Mouse (Mus musculus) liver, adult 2 months (tissue): Measurements from ENCODE around the gene Arl3. TPM values are rescaled to one million over a fixed set of nuclear protein-coding genes. Genes with fewer than 3 reads are reported as not detected.

Experiments used
- DNase-seq: peaks from one replicate; pipeline ENCODE4 v3.0.0-alpha.2; 2011; ENCODE audit warnings: low read depth, low spot score; ENCODE audit errors: extremely low read depth
- H3K27ac ChIP-seq: fragments of 200-500 bp; replicated peaks from 2 replicates; pipeline ENCODE4 v1.5.1; 2012; ENCODE audit warnings: low read depth, mild to moderate bottlenecking, control low read depth, inconsistent platforms, low read length; ENCODE audit not compliant: insufficient read depth
- H3K27me3 ChIP-seq: fragments of 200-500 bp; 2 replicates; pipeline ENCODE4 v1.6.1; 2012; ENCODE audit warnings: mild to moderate bottlenecking, moderate library complexity, low read length, inconsistent platforms; ENCODE audit not compliant: control insufficient read depth, insufficient read depth
- H3K36me3 ChIP-seq: fragments of 200-500 bp; 2 replicates; pipeline ENCODE4 v1.6.1; 2012; ENCODE audit warnings: low read length, inconsistent platforms; ENCODE audit not compliant: control insufficient read depth, insufficient read depth
- H3K4me1 ChIP-seq: fragments of 200-500 bp; 2 replicates; pipeline ENCODE4 v1.6.1; 2011; ENCODE audit warnings: low read length; ENCODE audit not compliant: control insufficient read depth, insufficient read depth
- H3K4me3 ChIP-seq: fragments of 200-500 bp; 2 replicates; pipeline ENCODE4 v1.5.1; 2011; ENCODE audit warnings: low read depth, mild to moderate bottlenecking, control low read depth, low read length, moderate library complexity; ENCODE audit not compliant: insufficient read depth
- H3K79me2 ChIP-seq: fragments of 200-500 bp; 2 replicates; pipeline ENCODE4 v1.6.1; 2012; ENCODE audit warnings: inconsistent platforms, mild to moderate bottlenecking, low read length, moderate library complexity; ENCODE audit not compliant: control insufficient read depth, insufficient read depth
- H3K9ac ChIP-seq: fragments of 200-500 bp; 2 replicates; pipeline ENCODE4 v1.6.1; 2012; ENCODE audit warnings: low read depth, mild to moderate bottlenecking, control low read depth, inconsistent platforms, low read length
- CTCF ChIP-seq: fragments of 200-500 bp; IDR thresholded peaks from 2 replicates; pipeline ENCODE4 v1.5.1; 2011; ENCODE audit warnings: low read depth, low read length, control low read depth
- POLR2A ChIP-seq: fragments of 200-500 bp; IDR thresholded peaks from 2 replicates; pipeline ENCODE4 v1.6.1; 2011; ENCODE audit warnings: low read length, control low read depth; ENCODE audit not compliant: insufficient read depth; ENCODE audit errors: extremely low read depth
- WGBS: fragments of 180-500 bp; shearing (Covaris S2); methylation state at CpG from one replicate; pipeline ENCODE4 v1.1.7; 2018; 5-methylcytosine and 5-hydroxymethylcytosine counted together
- polyA plus RNA-seq: library from polyadenylated mRNA; depleted of rRNA; stranded (reverse); fragments of >200 nt; gene quantifications from 2 replicates; pipeline ENCODE4 v1.2.3, GENCODE M21; 2012; rRNA removed
- total RNA-seq: library from RNA; depleted of rRNA; stranded (reverse); fragments of >200 nt; gene quantifications from 2 replicates; pipeline ENCODE4 v1.2.3, GENCODE M21; 2014; rRNA removed

The Arl3 gene
- total and polyA plus RNA-seq, 2 experiments, result 8.7 to 25.1 TPM

DNA sequence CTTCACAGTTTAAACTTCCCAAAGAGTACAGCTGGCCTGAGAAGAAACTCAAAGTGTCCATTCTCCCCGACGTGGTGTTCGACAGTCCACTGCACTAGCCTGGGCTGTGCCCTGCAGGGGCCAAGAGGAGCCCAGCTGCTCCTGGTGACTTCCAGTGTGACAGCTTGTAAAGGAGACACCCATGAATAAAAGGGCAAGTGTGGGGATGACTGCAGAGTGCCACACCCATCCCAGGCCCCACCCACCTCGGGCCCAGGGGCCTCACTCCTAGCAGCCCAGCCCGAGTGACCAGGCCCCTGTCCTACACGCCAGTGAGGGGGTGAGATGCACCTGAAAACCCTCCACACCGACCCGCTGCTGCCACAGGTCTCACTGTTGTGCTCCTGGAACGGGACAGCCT is 87.2 kb downstream of the Arl3 start:
- TF ChIP-seq CTCF (no peak), POLR2A (no peak)
- 85% methylated on average over 9 of the region's 9 CpGs for WGBS

DNA sequence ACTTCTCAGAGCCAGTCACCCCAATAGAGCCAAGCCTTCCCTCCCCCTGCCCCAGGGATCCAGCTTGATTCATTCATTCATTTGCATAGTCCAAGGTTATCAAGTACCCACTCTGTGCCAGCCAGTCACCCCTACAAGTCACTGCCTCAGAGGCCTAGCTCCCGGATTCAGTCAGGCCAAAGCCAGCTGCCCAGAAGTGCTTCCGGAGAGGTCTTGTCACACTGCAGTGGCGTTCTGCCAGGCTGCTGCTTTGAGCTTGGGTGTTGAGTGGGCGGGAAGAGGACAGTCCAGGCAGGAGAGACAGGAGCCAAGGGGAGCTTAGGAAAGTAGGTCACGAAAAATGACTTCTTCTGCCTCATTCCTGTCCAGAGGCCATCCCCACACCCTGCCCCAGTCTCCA is 88.5 kb downstream of the Arl3 start:
- no peak for TF ChIP-seq POLR2A
- TF ChIP-seq CTCF, result no peak
- peak overlapping the region; percentile 19 for H3K27ac ChIP-seq
- no peaks in the 10 kb centered on the region for H3K79me2 ChIP-seq
- WGBS, result 12% methylated on average over 5 of the region's 5 CpGs
- H3K27me3 ChIP-seq, result no peaks in the 10 kb centered on the region
- H3K36me3 ChIP-seq, result no peaks in the 10 kb centered on the region
- peaks cover 18% of the 10 kb centered on the region for H3K4me1 ChIP-seq
- H3K4me3 ChIP-seq, result no peak overlapping the region
- peak; percentile 81 for DNase-seq
- no peak overlapping the region for H3K9ac ChIP-seq

More for the DNA sequence above, 87.2 kb downstream of the Arl3 start:
- no peaks in the 10 kb centered on the region for H3K36me3 ChIP-seq
- peaks cover 16% of the 10 kb centered on the region for H3K4me1 ChIP-seq
- no peak overlapping the region for H3K4me3 ChIP-seq
- H3K79me2 ChIP-seq, result no peaks in the 10 kb centered on the region
- H3K27ac ChIP-seq, result no peak overlapping the region
- no peak for DNase-seq
- no peaks in the 10 kb centered on the region for H3K27me3 ChIP-seq
- H3K9ac ChIP-seq, result no peak overlapping the region

DNA sequence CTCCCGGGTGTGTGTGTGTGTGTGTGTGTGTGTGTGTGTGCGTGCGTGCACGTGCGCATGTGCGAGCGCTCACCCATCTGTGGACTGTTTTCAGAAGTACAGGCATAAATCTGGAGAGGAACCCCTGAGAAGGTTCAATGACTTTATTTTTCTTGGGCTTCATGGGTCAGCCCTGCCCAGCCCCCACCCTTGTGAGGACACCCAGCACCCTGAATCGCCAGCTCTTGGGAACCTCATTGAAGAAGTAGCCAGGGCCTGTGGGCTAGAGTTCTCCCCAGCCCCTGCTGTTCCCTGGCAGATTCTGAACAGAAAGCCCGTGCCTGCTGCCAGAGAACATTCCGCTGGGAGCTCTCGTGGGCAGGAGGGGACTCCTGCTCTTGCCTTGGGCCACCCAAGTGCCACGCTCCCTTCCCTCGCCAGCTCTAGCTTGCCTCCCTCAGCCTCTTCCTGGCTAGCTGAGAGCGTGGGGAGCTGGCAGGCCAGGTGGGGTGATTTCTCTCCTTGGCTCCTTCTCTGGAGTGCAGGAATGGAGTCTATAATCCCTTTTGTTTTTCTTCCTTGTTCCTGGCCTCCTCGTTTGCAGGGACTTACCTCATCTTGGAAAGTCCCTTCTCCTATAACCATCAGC is 89.2 kb downstream of the Arl3 start:
- 58% methylated on average over 15 of the region's 15 CpGs for WGBS
- H3K79me2 ChIP-seq, result no peaks in the 10 kb centered on the region
- peak overlapping the region; percentile 32; the same call in 1 of the 2 replicates for H3K4me3 ChIP-seq
- H3K27me3 ChIP-seq, result no peaks in the 10 kb centered on the region
- TF ChIP-seq CTCF (no peak), POLR2A (no peak)
- no peaks in the 10 kb centered on the region for H3K36me3 ChIP-seq
- DNase-seq, result peak; percentile 24
- H3K9ac ChIP-seq, result peak overlapping the region; percentile 52
- peak overlapping the region; percentile 53 for H3K27ac ChIP-seq
- peaks cover 20% of the 10 kb centered on the region for H3K4me1 ChIP-seq

DNA sequence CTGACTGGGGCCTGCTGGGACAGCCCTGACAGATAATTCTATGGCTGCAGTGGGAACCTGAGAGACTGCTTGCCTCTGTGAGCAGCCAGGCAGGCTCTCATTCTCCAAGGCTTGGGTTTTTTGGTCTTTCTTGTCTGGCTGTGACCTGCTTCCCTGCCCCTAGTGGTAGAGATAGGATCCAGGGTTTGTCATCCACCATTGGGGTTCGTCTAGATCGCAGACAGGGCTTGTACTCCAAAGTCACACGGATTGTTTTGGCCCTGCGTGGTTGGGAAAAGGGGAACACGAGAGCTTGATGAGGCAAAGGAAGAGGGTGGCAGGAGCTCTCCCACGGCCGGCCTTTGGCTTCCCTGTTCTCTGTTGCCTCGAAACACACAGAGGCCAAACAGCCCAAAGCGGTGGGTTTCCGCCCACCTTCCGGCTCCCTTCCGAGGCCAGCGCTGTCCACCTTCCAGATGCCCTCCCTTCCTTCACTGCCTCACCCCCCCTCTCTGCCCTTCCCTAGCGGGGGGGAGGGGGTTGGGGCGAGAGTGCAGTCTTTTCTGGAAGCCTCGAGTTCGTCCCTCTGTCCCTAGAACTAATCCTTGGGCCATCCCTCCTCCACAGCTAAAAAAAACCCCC is 90.0 kb downstream of the Arl3 start:
- TF ChIP-seq CTCF (peak; percentile 28; the same call in 1 of the 2 replicates), POLR2A (no peak)
- H3K9ac ChIP-seq, result no peak overlapping the region
- no peaks in the 10 kb centered on the region for H3K79me2 ChIP-seq
- peaks cover 20% of the 10 kb centered on the region for H3K4me1 ChIP-seq
- H3K27ac ChIP-seq, result peak overlapping the region; percentile 20; the same call in 1 of the 2 replicates
- DNase-seq, result peak; percentile 22
- 47% methylated on average over 17 of the region's 17 CpGs for WGBS
- no peaks in the 10 kb centered on the region for H3K27me3 ChIP-seq
- no peaks in the 10 kb centered on the region for H3K36me3 ChIP-seq
- no peak overlapping the region for H3K4me3 ChIP-seq

DNA sequence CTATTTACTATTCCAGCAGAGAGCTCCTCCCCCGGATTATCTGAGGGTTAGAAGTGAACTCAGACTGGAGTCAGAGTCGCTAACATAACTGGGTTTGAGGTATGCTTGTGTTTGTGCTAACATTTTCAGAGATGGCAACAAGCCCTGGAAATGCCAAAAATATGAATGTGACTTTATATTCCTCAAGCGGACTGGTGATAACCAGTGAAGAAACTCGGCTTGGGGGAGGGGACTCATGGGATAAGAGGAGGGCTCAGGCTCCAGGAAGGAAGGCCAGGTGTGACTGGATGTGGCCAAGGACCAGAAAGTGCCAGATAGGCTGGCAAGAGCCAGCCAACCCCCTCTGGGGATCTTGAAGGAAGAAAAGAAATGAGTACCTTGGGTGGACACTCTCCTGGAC is 91.2 kb downstream of the Arl3 start:
- peaks cover 20% of the 10 kb centered on the region for H3K4me1 ChIP-seq
- TF ChIP-seq POLR2A (no peak), CTCF (no peak)
- no peak overlapping the region for H3K27ac ChIP-seq
- H3K27me3 ChIP-seq, result no peaks in the 10 kb centered on the region
- H3K4me3 ChIP-seq, result no peak overlapping the region
- no peak for DNase-seq
- H3K79me2 ChIP-seq, result no peaks in the 10 kb centered on the region
- WGBS, result 52% methylated on average over 4 of the region's 4 CpGs
- no peaks in the 10 kb centered on the region for H3K36me3 ChIP-seq
- H3K9ac ChIP-seq, result no peak overlapping the region

DNA sequence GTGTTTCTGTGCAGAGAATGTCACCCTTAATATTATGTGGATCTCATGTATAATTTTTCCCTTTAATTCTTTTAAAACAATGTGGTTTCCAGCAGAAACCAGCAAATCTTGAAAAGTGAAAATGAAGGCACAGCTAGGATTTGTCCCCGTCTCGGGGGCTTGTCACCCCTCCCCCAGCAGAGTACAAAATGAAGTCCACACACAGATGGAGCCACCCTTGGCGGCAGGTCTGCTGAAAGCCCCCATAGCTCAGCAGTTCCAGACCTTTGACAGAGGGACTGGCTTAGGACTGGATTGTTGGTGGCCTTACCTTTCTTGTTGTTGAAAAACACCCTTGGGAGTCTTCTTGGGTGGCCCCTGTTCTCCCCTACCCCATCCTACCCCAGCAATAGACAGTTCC is 91.6 kb downstream of the Arl3 start:
- 88% methylated on average over 3 of the region's 3 CpGs for WGBS
- TF ChIP-seq POLR2A (no peak), CTCF (no peak)

More for the DNA sequence above, 91.6 kb downstream of the Arl3 start:
- no peaks in the 10 kb centered on the region for H3K36me3 ChIP-seq
- no peaks in the 10 kb centered on the region for H3K79me2 ChIP-seq
- H3K27me3 ChIP-seq, result no peaks in the 10 kb centered on the region
- H3K9ac ChIP-seq, result no peak overlapping the region
- no peak for DNase-seq
- H3K27ac ChIP-seq, result no peak overlapping the region
- peaks cover 20% of the 10 kb centered on the region for H3K4me1 ChIP-seq
- H3K4me3 ChIP-seq, result no peak overlapping the region

Other genes starting within 250 kb of the Arl3 start
- gene Psd, start 246.0 kb downstream of the Arl3 start, total RNA-seq, result 0.27 and 0.46 TPM in 2 replicates
- 0.57 and 0.71 TPM in 2 replicates for gene Psd, start 246.0 kb downstream of the Arl3 start, polyA plus RNA-seq
- gene Fbxl15, start 245.0 kb downstream of the Arl3 start, total RNA-seq, result 6.2 and 6.4 TPM in 2 replicates
- gene Fbxl15, start 245.0 kb downstream of the Arl3 start, polyA plus RNA-seq, result 15.1 and 22.6 TPM in 2 replicates
- gene Cuedc2, start 234.5 kb downstream of the Arl3 start, total RNA-seq, result 19.5 and 21.7 TPM in 2 replicates
- gene Cuedc2, start 234.5 kb downstream of the Arl3 start, polyA plus RNA-seq, result 24.6 and 25.1 TPM in 2 replicates
- gene Mfsd13a, start 232.1 kb downstream of the Arl3 start, total RNA-seq, result 1.2 and 1.3 TPM in 2 replicates
- 17.9 and 22.0 TPM in 2 replicates for gene Mfsd13a, start 232.1 kb downstream of the Arl3 start, polyA plus RNA-seq
- gene 2310034G01Rik, start 222.9 kb downstream of the Arl3 start, total RNA-seq, result 0.09 and 0.40 TPM in 2 replicates
- 0.10 and 0.25 TPM in 2 replicates for gene 2310034G01Rik, start 222.9 kb downstream of the Arl3 start, polyA plus RNA-seq
- 29.7 and 32.5 TPM in 2 replicates for gene Actr1a, start 177.4 kb downstream of the Arl3 start, total RNA-seq
- 40.9 and 46.2 TPM in 2 replicates for gene Actr1a, start 177.4 kb downstream of the Arl3 start, polyA plus RNA-seq
- 1.1 and 2.3 TPM in 2 replicates for gene Sufu, start 176.3 kb downstream of the Arl3 start, total RNA-seq
- gene Sufu, start 176.3 kb downstream of the Arl3 start, polyA plus RNA-seq, result 2.8 and 3.2 TPM in 2 replicates
- 7.3 and 9.9 TPM in 2 replicates for gene Trim8, start 71.5 kb downstream of the Arl3 start, total RNA-seq
- gene Trim8, start 71.5 kb downstream of the Arl3 start, polyA plus RNA-seq, result 17.7 and 20.0 TPM in 2 replicates
- 33.8 and 34.6 TPM in 2 replicates for gene Sfxn2, start 167 bp upstream of the Arl3 start, total RNA-seq
- 13.9 and 15.1 TPM in 2 replicates for gene Sfxn2, start 167 bp upstream of the Arl3 start, polyA plus RNA-seq
- 66.7 and 90.9 TPM in 2 replicates for gene Wbp1l, start 25.9 kb upstream of the Arl3 start, total RNA-seq
- 140 and 169 TPM in 2 replicates for gene Wbp1l, start 25.9 kb upstream of the Arl3 start, polyA plus RNA-seq
- gene Cyp17a1, start 100.0 kb upstream of the Arl3 start, total RNA-seq, result 106 and 193 TPM in 2 replicates
- 85.1 and 113 TPM in 2 replicates for gene Cyp17a1, start 100.0 kb upstream of the Arl3 start, polyA plus RNA-seq
- gene Borcs7, start 116.7 kb upstream of the Arl3 start, total RNA-seq, result 4.8 TPM in 2 replicates
- 2.9 and 3.9 TPM in 2 replicates for gene Borcs7, start 116.7 kb upstream of the Arl3 start, polyA plus RNA-seq
- gene As3mt, start 134.3 kb upstream of the Arl3 start, total RNA-seq, result 57.8 and 67.9 TPM in 2 replicates
- gene As3mt, start 134.3 kb upstream of the Arl3 start, polyA plus RNA-seq, result 19.3 and 29.3 TPM in 2 replicates
- 4.4 and 5.3 TPM in 2 replicates for gene Cnnm2, start 188.4 kb upstream of the Arl3 start, total RNA-seq
- 6.3 and 7.1 TPM in 2 replicates for gene Cnnm2, start 188.4 kb upstream of the Arl3 start, polyA plus RNA-seq